Mouse (Mus musculus): ENCODE measurements around the gene Smg5.
"Not testable (repeated sequence)": the region's sequence is repeated elsewhere in the genome, so short reads cannot be mapped to it uniquely, and the experiment has no call there.

The Smg5 gene

DNA sequence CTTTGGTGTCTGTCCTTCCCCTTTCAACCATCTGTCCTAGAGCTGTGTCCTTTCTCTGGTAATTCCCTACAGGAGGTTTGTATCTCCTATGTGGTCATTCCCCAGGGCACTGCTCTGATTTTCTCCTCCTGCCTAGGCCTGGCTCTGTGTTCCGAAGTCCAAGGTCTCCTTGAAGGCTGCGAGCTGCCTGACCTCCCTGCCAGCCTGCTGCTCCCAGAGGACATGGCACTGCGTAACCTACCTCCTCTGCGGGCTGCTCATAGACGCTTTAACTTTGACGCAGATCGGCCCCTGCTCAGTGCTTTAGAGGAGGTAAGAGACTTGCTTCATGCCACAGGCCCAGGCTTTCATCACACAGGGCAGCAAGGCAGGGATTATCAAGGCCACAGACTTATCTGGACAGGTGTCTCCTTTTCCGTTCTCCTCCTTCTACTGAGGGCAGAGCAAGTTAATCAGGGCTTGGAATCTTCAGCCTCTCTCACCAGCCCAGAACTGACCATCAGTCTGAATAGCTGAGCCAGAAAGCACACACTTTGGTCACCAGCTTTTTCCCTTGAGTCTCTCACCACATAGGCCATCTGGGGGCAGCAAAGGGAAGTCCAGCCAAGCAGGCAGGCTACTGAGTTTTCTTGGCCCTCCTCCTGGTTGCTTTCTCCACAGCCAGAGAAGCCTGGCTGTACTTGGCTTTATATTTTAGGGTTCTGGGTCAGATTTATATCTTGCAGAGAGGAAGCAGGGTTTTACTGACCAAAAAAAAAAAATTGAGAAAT is 18.5 kb downstream of the Smg5 start:
- DNase-seq: no peak

- no peak for DNase-seq
These were observed 23.5 kb downstream of the Smg5 start for GRCm38 (mm10) chr3:88359584-88359983.

DNA sequence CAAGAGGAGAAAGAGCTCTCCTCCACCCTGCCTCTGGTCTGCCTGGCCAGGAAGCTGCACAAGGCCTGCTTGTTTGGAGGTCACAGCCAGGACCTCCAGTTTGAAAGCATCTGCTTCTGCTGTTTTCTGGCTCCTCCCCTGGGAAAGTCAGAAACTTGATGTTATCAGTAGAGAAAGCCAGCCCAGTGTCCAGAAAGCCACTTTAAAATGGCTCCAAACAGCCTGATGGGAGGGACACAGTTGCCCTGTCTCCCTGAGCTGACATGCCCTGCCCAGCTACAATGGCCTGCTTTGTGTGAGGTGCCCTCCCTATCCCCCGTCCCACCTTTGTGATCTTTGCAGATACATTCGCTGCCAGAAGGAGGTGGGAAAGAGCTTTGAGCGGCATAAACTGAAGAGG is 23.9 kb downstream of the Smg5 start:
- DNase-seq: no peak

DNA sequence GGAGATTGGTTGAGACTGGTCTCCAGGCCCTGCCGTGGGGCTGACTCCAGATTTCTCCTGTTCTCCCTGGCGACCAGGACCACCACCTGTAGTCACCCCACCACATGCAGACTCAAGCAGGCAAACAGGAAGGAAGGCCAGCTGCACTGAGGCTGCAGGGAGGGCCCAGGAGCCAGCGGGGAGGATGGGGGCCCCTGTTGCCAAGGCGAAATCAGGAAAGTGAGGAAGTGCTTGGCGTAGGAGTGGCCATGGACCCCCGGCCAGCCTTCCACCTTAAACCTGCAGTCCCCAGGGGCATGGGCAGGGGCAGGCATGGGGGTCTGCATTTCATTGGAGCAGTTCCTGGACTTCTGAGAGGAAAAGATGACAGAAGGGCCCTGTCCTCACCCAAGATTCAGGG is 25.0 kb downstream of the Smg5 start:
- DNase-seq: no peak

GRCm38 (mm10) chr3:88361612-88362313 is 25.7 kb downstream of the Smg5 start:
- no peak for DNase-seq

- no peak for DNase-seq
These were observed 27.6 kb downstream of the Smg5 start for GRCm38 (mm10) chr3:88363700-88364099.

- peak; percentile 56 for DNase-seq
These were observed 28.3 kb downstream of the Smg5 start, which contains the start of gene Paqr6 for GRCm38 (mm10) chr3:88364337-88364736. Gene Paqr6 (plus strand): TSS chr3:88364584.

DNA sequence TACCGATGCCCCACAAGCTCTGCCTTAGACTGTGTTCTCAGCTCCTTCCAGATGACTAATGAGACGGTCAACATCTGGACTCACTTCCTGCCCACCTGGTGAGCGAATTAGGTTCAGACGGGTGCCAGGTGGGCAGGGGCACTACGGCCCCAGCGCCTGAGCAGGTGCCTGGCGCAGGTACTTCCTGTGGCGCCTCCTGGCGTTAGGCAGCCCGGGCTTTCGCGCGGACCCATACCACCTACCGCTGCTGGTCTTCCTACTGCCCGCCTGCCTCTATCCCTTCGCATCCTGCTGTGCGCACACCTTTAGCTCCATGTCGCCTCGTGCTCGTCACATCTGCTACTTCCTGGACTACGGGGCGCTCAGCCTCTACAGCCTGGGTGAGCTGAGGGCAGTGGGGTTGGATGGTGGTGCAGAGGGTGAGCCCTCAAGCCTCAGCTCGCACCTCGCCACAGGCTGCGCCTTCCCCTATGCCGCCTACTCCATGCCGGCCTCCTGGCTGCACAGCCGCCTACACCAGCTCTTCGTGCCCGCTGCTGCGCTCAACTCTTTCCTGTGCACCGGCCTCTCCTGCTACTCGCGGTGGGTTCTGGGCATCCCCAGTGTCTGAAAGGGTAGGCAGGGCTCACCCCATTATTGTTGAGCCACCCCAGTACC is 29.8 kb downstream of the Smg5 start:
- no peak for DNase-seq

DNA sequence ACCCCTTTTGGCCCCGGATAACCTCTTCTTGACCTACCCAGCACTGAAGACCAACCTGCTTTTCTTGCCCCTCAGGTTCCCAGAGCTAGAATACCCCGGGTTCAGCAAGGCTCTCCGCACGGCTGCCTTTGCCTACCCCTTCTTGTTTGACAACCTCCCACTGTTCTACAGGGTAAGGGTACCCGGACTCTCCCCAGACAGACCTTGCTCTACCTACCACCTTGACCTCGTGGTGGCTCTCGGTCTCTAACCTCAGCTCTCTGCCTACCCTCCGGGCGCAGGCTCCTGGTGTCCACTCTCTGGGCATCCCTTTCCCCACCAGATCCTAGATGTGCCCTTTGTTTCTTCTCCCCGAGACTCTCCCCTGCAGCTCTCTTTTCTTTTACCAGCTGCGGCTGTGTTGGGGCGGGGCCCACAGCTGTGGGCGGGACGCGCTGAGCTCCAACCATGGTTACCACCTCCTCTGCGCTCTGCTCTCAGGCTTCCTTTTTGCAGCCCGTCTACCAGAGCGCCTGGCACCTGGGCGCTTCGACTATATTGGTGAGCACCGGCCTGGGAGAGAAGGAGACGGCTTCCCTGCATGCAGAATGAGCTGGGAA is 30.9 kb downstream of the Smg5 start:
- peak; percentile 37 for DNase-seq

GRCm38 (mm10) chr3:88367517-88367916 is 31.5 kb downstream of the Smg5 start:
- DNase-seq: not testable (repeated sequence)

- not testable (repeated sequence) for DNase-seq
These were observed 32.5 kb downstream of the Smg5 start for GRCm38 (mm10) chr3:88368511-88368910.

DNA sequence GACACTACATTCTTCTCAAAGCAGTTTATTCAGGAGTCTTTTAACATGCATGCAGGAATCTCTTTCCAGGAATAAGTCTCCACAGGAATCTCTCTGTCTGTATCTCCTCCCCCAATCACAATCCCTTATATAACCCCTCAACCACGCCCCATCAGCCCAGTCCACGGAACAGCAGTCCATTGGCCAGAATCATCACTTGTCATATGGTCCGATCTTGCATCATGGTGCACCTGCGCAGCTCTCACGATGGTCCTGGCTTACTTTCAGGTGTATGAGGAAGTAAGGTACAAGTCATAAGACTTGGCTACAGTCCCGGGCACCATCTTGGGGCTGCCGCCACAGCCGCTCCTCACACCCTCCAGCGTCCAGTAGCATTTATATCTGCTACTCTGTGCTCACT is 36.6 kb downstream of the Smg5 start, which contains the start of gene Bglap3:
Gene Bglap3, minus strand, starts transcription at position 101 of the 400 bp plus-strand sequence.
- DNase-seq: not testable (repeated sequence)

- not testable (repeated sequence) for DNase-seq
These were observed 39.9 kb downstream of the Smg5 start for GRCm38 (mm10) chr3:88375750-88376626.

DNA sequence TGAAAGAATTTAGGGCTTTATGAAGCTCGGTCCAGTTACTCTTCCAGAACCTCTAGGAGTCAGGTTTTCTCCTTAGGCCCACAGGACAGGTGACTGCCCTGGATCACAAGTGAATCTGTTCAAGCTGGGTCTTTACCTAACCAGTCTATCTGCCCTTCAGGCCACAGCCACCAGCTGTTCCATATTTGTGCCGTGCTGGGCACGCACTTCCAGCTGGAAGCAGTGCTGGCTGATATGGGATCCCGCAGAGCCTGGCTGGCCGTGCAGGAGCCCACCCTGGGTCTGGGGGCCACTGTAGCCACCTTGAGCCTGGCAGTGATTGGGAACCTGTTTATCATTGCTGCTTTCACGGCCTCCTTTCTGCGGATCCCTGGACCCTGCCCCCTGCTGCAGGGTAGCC is 40.6 kb downstream of the Smg5 start:
- DNase-seq: not testable (repeated sequence)

- DNase-seq: not testable (repeated sequence)
These were observed 42.5 kb downstream of the Smg5 start, which contains the start of gene Bglap2 for GRCm38 (mm10) chr3:88378599-88378998. Gene Bglap2 (minus strand): TSS chr3:88378699.

GRCm38 (mm10) chr3:88381389-88382315 is 45.6 kb downstream of the Smg5 start:
- not testable (repeated sequence) for DNase-seq

GRCm38 (mm10) chr3:88382383-88382782 is 46.3 kb downstream of the Smg5 start:
- not testable (repeated sequence) for DNase-seq

- no peak for DNase-seq
These were observed 48.3 kb downstream of the Smg5 start, which contains the start of gene Bglap for GRCm38 (mm10) chr3:88384364-88384763. Gene Bglap (minus strand): TSS chr3:88384464.

- no peak for DNase-seq
These were observed 57.8 kb downstream of the Smg5 start for GRCm38 (mm10) chr3:88393776-88394375.

DNA sequence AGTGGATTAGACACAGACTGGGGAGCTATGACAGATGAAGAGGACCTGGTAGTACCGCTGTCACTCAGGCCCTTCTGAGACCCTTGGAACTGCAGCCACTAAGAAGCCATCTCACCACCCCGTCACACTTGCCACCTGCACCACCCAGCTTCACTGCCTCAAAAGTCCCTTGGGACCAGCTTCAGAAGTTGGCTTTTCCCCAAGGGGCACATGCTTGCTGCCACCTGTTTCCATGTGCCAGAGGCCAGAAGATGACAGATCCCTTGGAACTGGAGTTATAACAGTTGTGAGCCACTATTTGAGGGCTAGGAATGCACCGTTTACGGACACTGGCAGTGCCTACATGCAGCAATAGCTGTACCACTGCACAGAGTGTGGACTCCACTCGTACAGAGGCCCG is 59.2 kb downstream of the Smg5 start:
- no peak for DNase-seq

Data from right cerebral cortex, postnatal 4 days (tissue).